Mouse (Mus musculus): ENCODE data around the gene Onecut1.

The Onecut1 gene

DNA sequence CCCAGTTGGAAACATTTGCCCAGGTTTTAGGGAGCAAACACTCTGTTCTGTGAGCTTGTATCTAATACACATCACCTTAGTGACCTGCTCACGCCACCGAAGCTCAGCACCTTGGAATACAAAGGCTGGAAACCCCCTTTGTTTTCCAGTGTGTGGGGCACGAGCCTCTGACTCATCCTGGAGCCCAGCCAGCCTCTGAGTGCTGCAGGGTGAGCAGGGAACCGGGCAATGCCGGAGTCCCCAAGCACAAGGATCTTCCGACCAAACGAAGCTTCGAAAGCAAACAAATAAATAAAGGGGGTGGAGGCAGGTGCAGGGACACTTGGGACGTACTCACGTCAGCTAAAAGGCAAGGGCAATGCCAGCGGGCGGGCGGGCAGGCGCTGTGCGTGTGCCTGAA, 47.5 kb downstream of the Onecut1 start:
- in situ Hi-C loops (cut with MboI; ENCODE audit: low sequenced_read_pairs) = loop anchor here (10.0 to 25.0 kb wide), 2 partner anchors 116 to 353 kb away; no protein-coding TSS in a partner anchor

DNA sequence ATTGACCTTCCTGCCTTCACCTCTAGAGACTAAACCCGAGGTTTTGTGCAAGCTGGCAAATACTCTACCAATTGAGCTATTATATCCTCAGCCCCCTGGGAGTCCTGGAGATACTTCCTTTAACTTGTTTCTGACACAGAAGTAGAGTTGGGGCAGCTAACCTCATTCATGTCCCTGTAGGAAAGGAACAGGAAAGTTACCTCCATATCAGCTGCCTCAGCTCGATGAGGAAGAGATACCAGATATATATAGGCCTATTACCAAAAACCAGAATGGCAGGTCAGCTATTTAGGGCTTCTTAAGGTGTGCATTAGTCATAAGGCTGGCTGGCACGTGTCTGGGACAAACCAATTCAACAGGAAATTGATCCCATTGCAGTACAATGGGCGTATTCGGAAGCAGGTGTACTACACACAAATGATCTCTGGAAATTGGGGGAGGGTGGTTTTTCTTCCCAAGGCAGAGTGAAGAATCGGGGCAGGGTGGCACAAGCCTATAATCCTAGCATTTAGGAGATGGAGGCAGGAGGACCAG, 48.6 kb downstream of the Onecut1 start:
- in situ Hi-C loops (cut with MboI; ENCODE audit: low sequenced_read_pairs) = loop anchor here (25.0 kb wide), 1 partner anchor 352 kb away; no protein-coding TSS in a partner anchor

DNA sequence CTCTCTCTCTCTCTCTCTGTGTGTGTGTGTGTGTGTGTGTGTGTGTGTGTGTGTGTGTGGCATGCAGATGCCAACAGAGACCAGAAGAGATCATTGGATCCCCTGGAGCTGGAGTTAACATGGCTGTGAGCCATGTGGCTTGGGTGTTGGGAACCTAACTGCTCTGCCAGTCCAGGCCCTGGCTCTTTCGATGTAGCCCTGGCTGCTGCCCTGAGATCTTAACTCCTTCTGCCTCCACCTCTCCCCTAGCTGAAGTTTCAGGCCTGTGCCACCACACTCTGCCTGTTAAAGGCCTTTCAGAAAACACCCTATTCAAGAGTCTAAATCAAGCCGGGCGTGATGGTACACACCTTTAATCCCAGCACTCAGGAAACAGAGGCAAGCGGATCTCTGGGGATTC, 49.7 kb downstream of the Onecut1 start:
- in situ Hi-C loops (cut with MboI; ENCODE audit: low sequenced_read_pairs) = loop anchor here (25.0 kb wide), 1 partner anchor 351 kb away; no protein-coding TSS in a partner anchor

DNA sequence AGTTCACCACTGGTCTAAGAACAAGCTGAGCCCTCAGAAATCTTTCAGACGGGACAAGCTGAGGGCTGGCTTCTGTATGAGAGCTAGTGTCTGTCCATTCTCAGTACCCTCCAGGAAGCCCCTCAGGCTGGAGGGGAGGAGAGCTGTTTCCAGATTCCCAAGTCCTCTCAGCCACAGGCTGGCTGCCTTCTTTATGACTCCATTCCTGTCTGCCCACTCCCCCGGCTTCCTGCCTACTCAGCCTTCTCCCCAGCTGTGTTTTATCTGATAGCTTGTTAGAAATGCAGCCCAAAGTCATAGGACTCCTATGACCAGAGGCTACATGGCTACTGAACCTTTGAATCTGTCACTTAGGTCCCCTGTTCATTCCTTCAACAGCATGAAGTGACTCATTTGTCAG, 50.2 kb downstream of the Onecut1 start:
- in situ Hi-C loops (cut with MboI; ENCODE audit: low sequenced_read_pairs) = loop anchor here (25.0 kb wide), 1 partner anchor 350 kb away; no protein-coding TSS in a partner anchor

DNA sequence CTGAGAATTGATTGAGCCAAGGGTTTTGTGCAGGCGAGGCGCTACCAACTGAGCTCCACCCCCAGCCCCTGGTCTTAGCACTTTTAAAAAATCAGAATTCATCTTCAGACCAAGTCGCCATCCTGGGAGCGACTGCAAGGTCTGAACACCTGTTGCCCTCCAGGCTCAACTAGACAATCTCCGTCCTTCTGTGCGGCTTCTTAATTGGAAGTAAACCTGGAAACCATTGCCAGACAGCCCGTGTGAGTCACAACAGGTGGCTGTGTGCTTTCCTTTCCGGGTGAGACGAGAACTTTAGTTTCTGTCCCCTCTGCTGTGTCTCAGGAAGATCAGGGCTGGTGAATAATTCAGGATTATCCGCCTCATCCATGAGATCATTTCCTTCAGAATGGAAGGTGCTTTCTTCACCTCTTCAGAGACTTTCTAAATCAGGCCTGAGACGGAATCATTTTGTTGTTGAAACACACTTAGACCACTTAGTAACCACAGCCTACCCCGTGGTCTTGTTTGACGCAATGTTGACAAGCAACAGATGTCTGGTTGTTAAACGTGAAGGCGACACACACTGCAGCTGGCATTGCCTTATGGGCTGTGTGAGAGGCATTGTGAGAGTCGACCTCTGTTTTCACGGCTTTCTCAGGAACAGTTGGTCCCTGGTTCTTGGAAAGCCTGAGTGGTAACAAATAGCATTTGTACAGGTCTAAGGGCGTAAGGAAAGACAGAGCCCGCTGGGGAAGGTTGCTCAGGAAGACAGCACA, 51.1 kb downstream of the Onecut1 start:
- in situ Hi-C loops (cut with MboI; ENCODE audit: low sequenced_read_pairs) = loop anchor here (25.0 kb wide), 1 partner anchor 350 kb away; no protein-coding TSS in a partner anchor

DNA sequence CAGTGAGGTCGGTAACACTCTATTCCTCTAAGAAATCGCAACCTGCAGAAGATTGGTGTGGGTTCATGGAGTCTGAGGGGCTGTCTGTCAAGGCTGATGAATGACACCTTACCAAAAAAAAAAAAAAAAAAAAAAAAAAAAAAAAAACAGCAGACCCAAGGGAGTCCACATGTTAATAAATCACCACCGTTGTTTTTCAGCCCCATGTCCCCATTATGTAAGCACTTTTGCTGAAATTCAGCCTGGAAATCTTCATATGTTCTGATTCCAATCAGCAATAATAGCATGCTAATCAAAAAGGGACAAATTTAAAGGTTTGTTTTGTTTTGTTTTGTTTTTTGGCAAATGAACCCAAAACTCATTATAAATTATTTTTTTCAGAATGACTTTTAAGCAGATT, 53.9 kb downstream of the Onecut1 start:
- in situ Hi-C loops (cut with MboI; ENCODE audit: low sequenced_read_pairs) = loop anchor here (25.0 kb wide), 1 partner anchor 347 kb away; no protein-coding TSS in a partner anchor

DNA sequence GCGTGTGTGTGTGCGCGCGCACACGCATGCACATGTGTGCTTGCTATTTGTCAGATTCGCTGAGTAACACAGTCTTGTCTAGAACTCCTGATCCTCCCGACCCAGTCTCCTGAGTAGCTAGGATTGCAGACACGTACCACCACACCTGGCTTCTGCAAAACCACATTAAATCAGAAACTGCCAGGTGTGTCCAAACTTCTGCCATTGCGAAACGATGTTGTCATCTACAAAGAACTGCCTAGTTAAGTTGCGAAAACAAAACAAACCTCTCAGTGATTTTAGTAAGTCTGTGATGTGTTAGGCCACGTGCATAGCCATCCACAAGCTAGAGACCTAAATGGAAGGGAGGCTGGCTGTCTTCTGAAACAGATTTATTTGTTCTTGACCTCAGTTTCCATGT, 58.7 kb downstream of the Onecut1 start:
- in situ Hi-C loops (cut with MboI; ENCODE audit: low sequenced_read_pairs) = loop anchor here (25.0 kb wide), 1 partner anchor 342 kb away; no protein-coding TSS in a partner anchor

DNA sequence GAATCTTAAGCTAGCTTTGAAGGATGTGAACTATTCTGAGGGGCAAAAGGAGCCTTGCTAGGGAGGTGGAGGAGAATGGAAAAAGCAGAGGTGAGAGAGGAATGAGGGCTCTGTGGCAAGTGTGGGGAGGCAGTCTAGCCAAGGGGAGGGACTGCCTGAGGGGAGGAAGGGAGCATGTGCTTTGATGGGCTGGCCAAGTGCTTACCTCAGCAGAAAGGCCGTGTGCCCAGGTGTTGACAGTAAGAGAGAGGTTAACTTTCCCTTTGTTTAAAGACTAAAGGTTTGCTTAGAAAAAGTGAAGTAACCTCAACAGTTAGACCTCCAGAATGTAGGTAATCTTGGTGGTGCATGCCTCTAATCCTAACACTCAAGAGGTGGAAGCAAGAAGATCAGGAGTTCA, 59.7 kb downstream of the Onecut1 start:
- in situ Hi-C loops (cut with MboI; ENCODE audit: low sequenced_read_pairs) = loop anchor here (25.0 kb wide), 1 partner anchor 341 kb away; no protein-coding TSS in a partner anchor

DNA sequence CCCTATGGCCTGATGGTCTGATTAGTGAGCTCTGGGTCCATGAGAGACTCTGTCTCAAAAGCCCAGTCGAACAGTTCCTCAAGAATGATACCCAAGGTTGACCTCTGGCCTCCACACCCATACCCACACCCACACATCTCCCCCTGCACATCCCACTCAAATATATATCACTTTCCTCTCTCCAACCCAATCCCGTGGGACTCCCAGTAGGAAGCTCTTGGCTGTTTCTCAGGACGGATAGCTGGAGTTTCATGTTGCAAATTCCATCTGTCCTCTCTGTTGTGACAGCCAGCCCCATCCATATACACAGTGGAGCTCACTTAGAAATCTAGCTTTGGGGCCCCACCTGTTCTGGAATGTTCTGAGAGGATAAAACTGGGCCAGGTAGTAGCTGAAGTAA, 61.2 kb downstream of the Onecut1 start:
- in situ Hi-C loops (cut with MboI; ENCODE audit: low sequenced_read_pairs) = loop anchor here (25.0 kb wide), 1 partner anchor 339 kb away; no protein-coding TSS in a partner anchor

DNA sequence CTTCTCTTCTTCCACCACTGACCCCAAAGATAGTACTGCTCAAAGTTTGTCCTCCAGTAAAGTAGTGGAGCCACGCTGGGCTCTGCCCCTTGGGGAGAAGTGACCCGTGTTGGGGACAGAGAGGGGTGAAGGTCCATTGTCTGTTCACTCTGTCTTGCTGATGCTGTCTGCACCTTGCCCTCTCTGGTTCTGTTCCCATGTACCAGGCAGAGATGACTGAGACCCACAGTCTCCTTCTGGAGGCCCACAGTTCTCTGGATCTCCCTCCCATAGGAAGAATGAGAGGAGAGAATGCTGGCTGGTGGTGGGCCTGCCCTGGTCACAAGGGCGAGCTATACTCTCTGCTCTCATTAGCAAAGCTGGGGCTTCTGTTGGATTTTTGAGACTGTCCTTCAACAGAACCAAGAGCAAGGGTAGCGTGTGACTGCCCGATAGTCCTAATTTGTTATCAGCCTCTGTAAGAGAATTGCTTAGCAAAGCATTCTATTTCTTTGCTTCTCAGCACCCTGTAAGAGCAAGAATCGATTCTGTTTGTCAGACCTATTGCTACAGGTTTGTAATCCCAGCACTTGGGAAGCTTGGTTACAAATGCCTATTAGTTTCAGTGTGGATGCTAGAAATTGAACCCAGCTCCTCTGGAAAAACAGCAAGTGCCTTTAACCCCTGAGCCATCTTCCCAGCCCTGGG, 61.7 kb downstream of the Onecut1 start:
- in situ Hi-C loops (cut with MboI; ENCODE audit: low sequenced_read_pairs) = loop anchor here (25.0 kb wide), 1 partner anchor 339 kb away; no protein-coding TSS in a partner anchor

DNA sequence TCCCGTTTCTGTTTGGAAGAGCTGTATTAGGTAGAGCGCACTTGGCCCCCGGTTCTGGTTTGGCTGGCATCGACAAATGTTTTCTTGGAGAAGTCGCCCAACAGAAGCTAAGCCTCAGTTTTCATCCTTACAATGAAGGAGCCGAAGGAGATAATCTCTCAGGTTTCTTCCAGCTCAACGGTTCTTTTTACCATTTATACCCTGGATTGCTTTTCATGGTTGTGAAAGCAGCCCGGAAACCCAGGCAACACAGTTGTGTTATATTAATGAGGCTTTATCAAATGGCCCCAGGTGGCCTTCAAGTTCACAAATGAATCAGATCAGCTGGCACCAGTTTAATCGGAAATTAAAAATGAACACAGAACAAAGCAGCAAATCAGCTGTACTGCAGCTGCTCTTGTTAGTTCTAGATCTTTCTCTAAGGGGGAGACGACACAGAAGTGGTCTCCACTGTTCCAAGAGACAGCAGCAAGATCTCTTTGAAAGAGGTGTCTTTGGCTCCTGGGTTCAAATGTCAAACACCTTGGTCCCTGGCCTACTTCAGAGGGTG, 63.6 kb downstream of the Onecut1 start:
- in situ Hi-C loops (cut with MboI; ENCODE audit: low sequenced_read_pairs) = no loop called here

DNA sequence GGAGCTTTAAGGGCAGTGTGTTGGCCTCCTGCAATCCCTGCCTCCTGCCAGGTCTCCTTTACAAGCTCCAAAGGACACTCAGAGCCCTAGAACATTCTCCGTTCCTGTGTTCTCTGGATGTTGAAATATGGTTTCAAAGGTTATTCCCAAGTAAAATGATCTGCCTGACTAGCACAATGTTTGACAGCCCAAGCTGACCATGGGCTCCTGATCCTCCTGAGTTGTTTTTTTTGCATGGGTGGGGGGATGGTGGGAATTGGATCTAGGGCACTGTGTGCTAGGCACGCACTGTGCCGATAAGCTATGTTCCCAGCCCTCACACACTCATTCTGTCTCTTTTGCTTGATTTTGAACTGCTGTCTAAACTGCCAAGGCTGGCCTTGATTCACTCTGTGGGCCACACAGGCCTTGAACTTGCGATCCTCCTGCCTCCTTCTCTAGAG, 68.3 kb downstream of the Onecut1 start:
- in situ Hi-C loops (cut with MboI; ENCODE audit: low sequenced_read_pairs) = no loop called here

DNA sequence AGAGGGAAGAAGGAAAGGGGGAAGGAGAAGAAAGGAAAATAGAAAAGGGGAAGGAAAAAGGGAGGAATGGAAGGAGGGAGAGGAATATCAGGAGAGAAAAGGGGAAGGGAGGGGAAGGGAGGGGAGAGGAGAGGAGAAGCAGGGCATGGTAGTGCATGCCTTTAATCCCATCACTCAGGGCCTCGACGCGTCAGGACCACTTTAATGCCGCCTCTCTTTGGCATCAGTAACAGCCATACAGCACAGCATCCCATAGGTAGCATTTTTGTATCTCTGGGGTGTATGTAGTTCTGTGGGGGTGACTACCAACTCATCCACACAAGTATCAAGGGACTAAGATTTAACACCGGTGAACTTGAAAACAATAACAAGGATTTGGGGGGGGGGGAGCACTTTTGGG, 68.9 kb downstream of the Onecut1 start:
- in situ Hi-C loops (cut with MboI; ENCODE audit: low sequenced_read_pairs) = no loop called here

DNA sequence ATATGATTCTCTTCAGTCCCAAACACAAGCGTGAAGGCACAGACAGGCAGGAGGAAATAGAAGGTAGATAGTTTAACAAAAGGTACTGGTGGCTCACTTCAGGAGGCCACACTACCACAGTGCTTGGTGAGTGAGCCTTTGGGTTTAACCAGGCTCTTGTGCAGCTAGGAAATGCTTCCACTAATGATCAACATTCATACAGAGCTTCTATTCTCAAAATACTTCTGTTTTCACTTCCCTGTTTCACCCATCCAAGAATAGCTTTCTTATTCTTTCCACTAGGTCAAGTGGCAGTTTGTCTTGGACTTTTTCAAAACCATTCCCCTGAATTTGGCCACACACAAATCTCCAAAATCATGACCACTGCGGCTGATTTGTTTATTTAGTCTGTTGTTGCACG, 73.6 kb downstream of the Onecut1 start:
- in situ Hi-C loops (cut with MboI; ENCODE audit: low sequenced_read_pairs) = no loop called here

DNA sequence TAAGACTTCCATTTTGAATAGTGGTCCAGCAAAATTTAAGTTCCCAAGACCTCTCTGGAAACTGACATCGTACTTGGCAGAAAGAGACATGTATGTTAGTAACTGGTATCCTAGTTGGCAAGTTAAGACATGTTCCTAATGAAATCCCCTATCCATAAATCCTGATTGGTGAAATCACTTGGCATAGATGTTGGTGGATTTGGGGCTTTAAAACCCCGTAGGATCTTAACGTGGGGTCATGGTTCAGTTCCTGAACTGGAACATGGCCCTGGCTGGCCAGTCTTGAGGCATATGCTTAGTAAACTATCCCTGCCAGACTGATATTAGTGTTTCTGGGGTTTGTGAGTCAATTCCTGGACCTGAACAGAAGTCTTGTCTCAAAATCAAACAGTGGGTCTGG, 76.0 kb downstream of the Onecut1 start:
- in situ Hi-C loops (cut with MboI; ENCODE audit: low sequenced_read_pairs) = no loop called here

DNA sequence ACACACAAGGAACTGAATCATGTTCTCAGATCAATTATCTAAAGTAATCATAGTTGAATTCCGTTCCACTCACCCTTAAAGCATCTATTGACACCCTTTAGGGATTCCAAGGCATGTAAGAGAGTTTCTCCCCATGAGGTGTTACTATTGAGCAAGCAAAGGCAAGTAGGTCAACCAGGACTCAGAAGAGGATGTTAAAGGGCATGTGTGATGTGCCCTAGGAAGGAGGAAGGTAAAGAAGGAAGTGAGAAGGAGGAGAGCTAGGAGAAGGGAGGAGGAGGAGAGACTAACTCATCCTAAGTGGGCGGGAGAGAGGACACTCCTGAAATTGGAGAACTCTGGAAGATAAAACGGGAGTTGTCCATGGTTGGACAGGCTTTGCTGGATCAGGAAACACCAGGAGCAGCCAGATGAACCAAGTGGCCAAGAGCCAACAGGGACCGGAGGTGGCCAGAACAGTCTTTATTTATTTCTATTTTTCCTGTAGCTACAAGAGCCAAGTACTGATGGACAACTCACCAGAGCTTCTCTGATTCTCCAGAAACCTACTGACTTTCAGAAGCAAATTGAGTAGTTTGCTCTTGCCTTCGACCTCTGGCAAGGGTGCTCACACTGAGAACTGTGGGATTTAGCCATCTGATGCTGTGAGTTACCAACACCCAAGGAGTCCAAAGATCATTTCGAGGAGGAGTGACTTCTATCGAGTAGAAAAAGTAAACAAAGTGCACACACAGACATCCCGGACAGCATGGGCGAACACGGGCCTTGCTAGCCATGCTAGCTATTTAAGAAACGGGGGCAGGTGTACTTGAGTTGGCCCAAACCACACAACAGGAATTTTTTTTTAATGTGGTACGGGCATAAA, 77.2 kb downstream of the Onecut1 start:
- in situ Hi-C loops (cut with MboI; ENCODE audit: low sequenced_read_pairs) = no loop called here

Data from CH12F3 (cell line).